Mouse (Mus musculus) neural tube, embryonic 15.5 days (tissue): ENCODE data around the gene Slc25a26. TPM values are rescaled to one million over a fixed set of nuclear protein-coding genes. Genes with fewer than 3 reads are reported as not detected.

Experiments
- microRNA-seq: library from miRNA; unstranded; fragments of <30 nt; microRNA quantifications from one replicate; pipeline ENCODE4, GENCODE M21; 2017
- polyA plus RNA-seq: library from polyadenylated mRNA; unstranded; fragments of >200 nt; fragmentation: Nextera tagmentation; extraction: Ambion mirVana; gene quantifications from 2 replicates; pipeline ENCODE4 v1.2.1, GENCODE M21; 2015

The Slc25a26 gene
- polyA plus RNA-seq, 1 experiment from 2014 or later, result 9.4 TPM

Small RNA genes within 50 kb of the gene (microRNA-seq; reads per million reads assigned to microRNA genes)
- not detected for gene Mir7041

Other genes starting within 250 kb of the Slc25a26 start
- gene Magi1, start 216.4 kb upstream of the Slc25a26 start, polyA plus RNA-seq, result 25.2 and 29.9 TPM in 2 replicates
- 14.5 and 15.0 TPM in 2 replicates for gene Lrig1, start 199.8 kb downstream of the Slc25a26 start, polyA plus RNA-seq